Mouse (Mus musculus): ENCODE data around the gene Celsr1.

- TF ChIP-seq GATA1 (IDR thresholded peaks at IDR 0.05; ENCODE audit: borderline replicate concordance, low read length) (no peak), FLI1 (IDR thresholded peaks at IDR 0.05; ENCODE audit: low read length) (no peak)
These were observed 42.8 kb upstream of the Celsr1 start for GRCm38 (mm10) chr15:86076378-86076777.
